Mouse (Mus musculus): ENCODE data around the gene Hoxd1. TPM values are rescaled to one million over a fixed set of nuclear protein-coding genes. Genes with fewer than 3 reads are reported as not detected.
A peak's percentile ranks its signal among the peaks of the same experiment; 100 is the strongest.

Hoxd1 gene
- polyA plus RNA-seq, 1 experiment from 2014 or later: 1.5 TPM

DNA sequence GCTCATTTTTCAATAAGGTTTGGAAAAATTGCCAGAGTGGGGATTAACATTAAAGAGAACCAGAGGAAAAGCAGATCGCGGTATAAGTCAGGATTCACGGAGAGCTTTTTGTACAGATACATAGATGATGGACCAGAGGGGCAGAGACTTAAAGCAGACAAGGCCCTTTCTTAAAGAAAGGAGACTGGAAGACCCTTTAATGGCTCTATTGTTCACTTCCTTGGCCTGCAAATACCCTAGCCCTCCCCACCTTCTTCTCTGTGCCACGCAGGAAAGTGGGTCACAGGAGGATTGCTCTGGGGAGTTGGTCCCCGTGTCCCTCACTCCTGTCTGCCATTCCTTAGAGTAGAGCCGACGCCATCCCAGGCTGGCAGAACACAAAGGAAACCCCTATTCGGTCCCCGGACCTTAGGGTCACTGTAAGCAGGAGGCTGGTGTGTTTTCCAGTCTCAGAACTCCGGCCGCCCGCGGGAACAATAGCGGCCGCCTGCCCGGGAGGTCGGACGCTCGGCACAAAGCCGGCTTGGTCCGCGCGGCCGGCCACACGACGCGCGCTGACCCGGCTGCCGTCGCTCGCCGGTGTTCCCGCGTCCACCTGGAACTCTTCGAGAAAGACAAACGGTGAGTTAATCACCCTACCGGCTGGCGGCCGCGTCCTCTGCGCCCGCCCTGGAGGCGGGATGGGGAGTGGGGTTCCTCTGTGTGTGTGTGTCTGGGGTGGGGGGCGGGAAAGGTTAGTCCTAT, 10.2 kb upstream of the Hoxd1 start:
- peak overlapping the region; percentile 42; the same call in 1 of the 2 replicates for H3K27ac ChIP-seq
- peak overlapping the region; percentile 41 for H3K9ac ChIP-seq
- 4% methylated on average over 45 of the region's 45 CpGs for WGBS
- H3K36me3 ChIP-seq: no peaks in the 10 kb centered on the region
- peaks cover 28% of the 10 kb centered on the region for H3K27me3 ChIP-seq
- H3K4me3 ChIP-seq (replicated peaks): peak overlapping the region; percentile 40
- H3K4me1 ChIP-seq: peaks cover 48% of the 10 kb centered on the region
- H3K9me3 ChIP-seq (replicated peaks): no peaks in the 10 kb centered on the region
- ATAC-seq (replicated peaks; ENCODE audit: low FRiP score): no peak
- peak overlapping the region; percentile 83 for H3K4me2 ChIP-seq

DNA sequence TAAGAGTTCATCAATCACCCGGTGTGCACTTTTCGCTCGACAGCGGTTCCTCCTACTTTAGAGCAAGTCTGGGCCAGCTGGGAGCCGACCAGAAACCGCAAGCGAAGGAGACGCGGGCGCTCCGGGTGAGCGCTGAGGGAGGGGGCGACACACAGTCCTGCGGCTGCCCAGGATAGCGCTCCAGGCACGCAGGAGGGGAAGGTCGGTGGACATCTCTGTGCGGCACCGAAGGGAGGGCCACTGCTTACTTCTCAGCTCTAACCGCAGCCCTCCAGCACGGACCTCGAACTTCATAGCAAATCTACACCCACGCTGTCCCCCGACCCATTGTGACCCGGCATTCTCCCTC, 9.6 kb upstream of the Hoxd1 start:
- Histone ChIP-seq H3K4me2 (peak overlapping the region; percentile 83), H3K9me3 (replicated peaks) (no peaks in the 10 kb centered on the region), H3K27ac (no peak overlapping the region), H3K4me3 (replicated peaks) (peak overlapping the region; percentile 40), H3K36me3 (no peaks in the 10 kb centered on the region), H3K4me1 (peaks cover 43% of the 10 kb centered on the region), H3K9ac (peak overlapping the region; percentile 41; the same call in 1 of the 2 replicates), H3K27me3 (peaks cover 29% of the 10 kb centered on the region)
- peak; percentile 46 for ATAC-seq (replicated peaks; ENCODE audit: low FRiP score)
- under 1% methylated on average over 25 of the region's 25 CpGs for WGBS

DNA sequence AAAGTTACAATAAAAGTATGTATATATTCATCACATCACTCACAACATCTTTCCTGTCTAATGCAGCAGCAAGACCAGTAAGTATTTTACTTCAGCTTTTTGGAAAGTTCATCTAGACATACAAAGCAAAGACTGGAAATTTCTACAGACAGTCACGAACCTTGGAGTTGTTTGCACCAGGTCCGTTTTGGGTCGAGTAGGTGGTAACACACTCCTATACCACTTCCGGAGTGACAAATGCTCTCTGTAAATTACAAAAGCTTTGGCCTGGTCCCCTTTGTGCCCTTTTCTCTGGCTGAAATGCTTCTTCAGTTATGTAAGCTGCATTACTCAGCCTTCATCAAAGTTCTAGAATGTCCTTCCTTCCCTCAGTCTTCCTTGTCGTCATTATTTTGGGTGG, 9.1 kb upstream of the Hoxd1 start:
- WGBS: 28% methylated on average over 5 of the region's 5 CpGs
- H3K9me3 ChIP-seq (replicated peaks): no peaks in the 10 kb centered on the region
- no peaks in the 10 kb centered on the region for H3K36me3 ChIP-seq
- ATAC-seq (replicated peaks; ENCODE audit: low FRiP score): no peak
- no peak overlapping the region for H3K4me3 ChIP-seq (replicated peaks)
- peaks cover 38% of the 10 kb centered on the region for H3K4me1 ChIP-seq
- peaks cover 29% of the 10 kb centered on the region for H3K27me3 ChIP-seq
- H3K9ac ChIP-seq: no peak overlapping the region
- H3K27ac ChIP-seq: no peak overlapping the region
- peak overlapping the region; percentile 83; the same call in 1 of the 2 replicates for H3K4me2 ChIP-seq

DNA sequence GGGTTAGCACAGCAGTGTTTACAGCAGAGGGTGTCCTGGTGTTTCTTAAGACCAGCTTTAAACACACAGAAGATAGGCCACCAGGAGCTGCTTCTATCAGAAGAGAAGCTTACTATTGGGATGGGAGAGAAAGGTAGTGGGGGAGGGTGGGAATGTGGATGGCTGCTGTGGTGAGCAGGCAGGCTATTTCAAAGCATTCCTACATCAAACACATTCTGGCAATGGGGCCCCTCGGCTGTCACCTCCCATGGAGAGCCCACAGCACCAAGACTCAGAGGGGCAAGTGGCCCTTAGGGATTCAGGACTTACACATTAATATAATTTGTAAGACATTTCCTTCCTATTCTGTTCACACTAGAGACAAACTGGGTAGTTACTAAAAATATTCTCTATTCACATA, 2.6 kb upstream of the Hoxd1 start:
- Histone ChIP-seq H3K9me3 (replicated peaks) (no peaks in the 10 kb centered on the region), H3K27ac (no peak overlapping the region), H3K4me3 (replicated peaks) (no peak overlapping the region), H3K9ac (no peak overlapping the region), H3K4me1 (peaks cover 22% of the 10 kb centered on the region), H3K4me2 (no peak overlapping the region), H3K27me3 (peaks cover 55% of the 10 kb centered on the region), H3K36me3 (no peaks in the 10 kb centered on the region)
- WGBS: 11% methylated on average over 1 of the region's 1 CpGs
- no peak for ATAC-seq (replicated peaks; ENCODE audit: low FRiP score)

DNA sequence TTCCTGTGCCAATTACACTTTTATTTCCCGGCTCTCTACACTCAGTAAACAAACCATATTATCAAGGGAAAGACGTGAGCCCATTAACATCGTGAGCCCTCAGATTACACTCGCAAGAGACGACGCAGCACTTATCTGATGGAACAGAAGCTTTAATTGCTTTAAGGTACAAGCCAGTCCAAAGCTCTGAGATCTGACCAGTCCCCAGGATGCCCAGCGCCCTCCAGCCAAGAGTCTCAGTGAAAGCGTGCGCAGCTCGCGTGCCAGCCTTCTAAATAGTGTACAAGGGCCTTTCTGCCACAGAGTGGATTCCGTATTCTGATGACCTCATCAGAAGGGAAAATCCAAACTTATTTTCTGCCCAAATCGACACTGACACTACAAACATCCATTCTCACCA, 839 bp upstream of the Hoxd1 start:
- no peak for ATAC-seq (replicated peaks; ENCODE audit: low FRiP score)
- no peaks in the 10 kb centered on the region for H3K9me3 ChIP-seq (replicated peaks)
- H3K4me2 ChIP-seq: peak overlapping the region; percentile 99
- peak overlapping the region; percentile 61 for H3K4me3 ChIP-seq (replicated peaks)
- peaks cover 22% of the 10 kb centered on the region for H3K4me1 ChIP-seq
- H3K36me3 ChIP-seq: no peaks in the 10 kb centered on the region
- no peak overlapping the region for H3K27ac ChIP-seq
- WGBS: 1% methylated on average over 13 of the region's 13 CpGs
- no peak overlapping the region for H3K9ac ChIP-seq
- H3K27me3 ChIP-seq: peaks cover 64% of the 10 kb centered on the region

DNA sequence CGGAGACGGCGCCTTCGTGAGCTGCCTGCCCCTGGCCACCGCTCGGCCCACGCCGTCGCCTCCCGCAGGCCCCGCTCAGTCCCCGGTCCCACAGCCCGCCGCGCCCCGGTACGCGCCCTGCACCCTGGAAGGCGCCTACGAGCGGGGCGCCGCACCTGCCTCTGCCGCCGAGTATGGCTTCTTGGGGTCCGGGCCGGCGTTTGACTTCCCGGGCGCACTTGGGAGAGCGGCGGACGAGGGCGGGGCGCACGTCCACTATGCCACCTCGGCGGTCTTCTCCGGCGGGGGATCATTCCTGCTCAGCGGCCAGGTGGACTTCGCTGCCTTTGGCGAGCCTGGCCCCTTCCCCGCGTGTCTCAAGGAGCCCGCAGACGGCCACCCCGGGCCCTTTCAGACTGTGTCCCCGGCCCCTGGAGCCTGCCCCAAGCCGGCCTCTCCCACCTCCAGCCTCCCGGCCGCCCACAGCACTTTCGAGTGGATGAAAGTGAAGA, 510 bp downstream of the Hoxd1 start:
- ATAC-seq (replicated peaks; ENCODE audit: low FRiP score): peak; percentile 73
- H3K4me3 ChIP-seq (replicated peaks): peak overlapping the region; percentile 61
- H3K9me3 ChIP-seq (replicated peaks): no peaks in the 10 kb centered on the region
- H3K27me3 ChIP-seq: peaks cover 62% of the 10 kb centered on the region
- under 1% methylated on average over 52 of the region's 53 CpGs for WGBS
- no peaks in the 10 kb centered on the region for H3K36me3 ChIP-seq
- H3K9ac ChIP-seq: peak overlapping the region; percentile 55
- no peak overlapping the region for H3K27ac ChIP-seq
- H3K4me2 ChIP-seq: peak overlapping the region; percentile 99
- H3K4me1 ChIP-seq: peaks cover 22% of the 10 kb centered on the region

DNA sequence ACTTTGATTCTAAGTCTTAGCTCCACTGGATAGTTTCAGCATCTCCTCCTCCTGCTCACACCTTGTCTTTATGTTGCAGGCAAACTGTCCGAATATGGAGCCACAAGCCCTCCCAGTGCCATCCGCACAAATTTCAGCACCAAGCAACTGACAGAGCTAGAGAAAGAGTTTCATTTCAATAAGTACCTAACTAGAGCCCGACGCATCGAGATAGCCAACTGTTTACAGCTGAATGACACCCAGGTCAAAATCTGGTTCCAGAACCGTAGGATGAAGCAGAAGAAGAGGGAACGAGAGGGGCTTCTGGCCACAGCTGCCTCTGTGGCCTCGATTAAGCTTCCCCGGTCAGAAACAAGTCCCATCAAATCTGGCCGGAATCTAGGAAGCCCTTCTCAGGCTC, 1.2 kb downstream of the Hoxd1 start:
- no peak for ATAC-seq (replicated peaks; ENCODE audit: low FRiP score)
- Histone ChIP-seq H3K27ac (no peak overlapping the region), H3K27me3 (peaks cover 62% of the 10 kb centered on the region), H3K4me1 (peaks cover 22% of the 10 kb centered on the region), H3K4me3 (replicated peaks) (peak overlapping the region; percentile 61), H3K4me2 (peak overlapping the region; percentile 99), H3K9ac (no peak overlapping the region), H3K9me3 (replicated peaks) (no peaks in the 10 kb centered on the region), H3K36me3 (no peaks in the 10 kb centered on the region)
- WGBS: 40% methylated on average over 10 of the region's 10 CpGs

DNA sequence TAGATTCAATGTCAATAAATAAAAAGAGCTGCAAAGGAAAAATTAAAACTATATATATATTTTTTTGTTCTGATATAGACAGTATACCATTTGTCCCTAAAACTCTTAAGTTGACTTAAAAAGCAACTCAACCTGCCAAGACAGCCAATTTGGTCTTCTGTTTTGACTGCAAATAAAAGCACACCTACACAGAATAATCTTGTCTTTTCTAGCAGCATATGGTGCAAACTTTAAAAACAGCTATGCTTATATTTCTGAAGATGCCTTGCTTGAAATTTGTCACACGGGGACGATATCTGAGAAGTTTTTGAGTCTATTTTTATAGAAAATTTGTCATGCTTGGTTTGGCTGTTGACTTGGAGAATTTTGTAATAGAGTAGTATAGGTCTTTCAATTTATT, 11.6 kb downstream of the Hoxd1 start:
- H3K27me3 ChIP-seq: peaks cover 3% of the 10 kb centered on the region; the same call in 1 of the 2 replicates
- no peak for ATAC-seq (replicated peaks; ENCODE audit: low FRiP score)

DNA sequence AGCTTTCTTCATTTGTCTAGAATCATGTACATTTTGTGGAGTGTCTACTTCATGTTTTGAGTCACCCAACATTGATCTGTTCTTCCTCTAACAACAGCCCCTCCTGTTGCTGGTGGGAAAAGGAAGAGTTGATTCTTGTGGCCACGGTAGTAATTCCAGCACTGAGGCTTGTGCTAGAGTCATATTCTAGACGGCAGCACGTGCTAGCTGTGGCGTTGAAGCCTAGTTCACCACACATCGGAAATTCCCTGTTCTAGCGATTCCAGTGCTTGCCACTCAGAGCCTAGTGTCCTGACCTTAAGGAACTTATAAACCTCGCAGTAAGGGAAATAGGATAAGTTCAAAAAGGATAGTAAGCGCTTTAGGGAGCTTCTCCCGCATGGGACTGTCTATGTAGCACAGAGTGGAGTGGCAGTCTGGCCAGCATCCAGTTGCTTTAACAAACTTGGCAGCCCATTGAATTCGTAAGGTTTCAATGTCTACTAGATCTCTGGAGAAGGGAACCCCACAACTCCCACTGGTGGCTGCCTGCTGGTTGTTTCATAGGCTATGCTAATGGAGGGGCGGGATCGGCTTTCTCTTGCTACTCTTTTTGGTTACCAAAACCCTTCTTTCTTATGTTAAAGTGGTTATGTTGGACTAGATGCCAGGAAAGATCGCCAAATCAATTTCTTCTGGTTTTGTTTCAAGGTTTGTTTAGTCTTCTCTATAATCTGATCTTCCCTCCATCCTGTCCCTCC, 14.9 kb downstream of the Hoxd1 start:
- no peak for ATAC-seq (replicated peaks; ENCODE audit: low FRiP score)
- H3K9me3 ChIP-seq (replicated peaks): no peaks in the 10 kb centered on the region
- H3K4me3 ChIP-seq (replicated peaks): no peak overlapping the region
- peaks cover 3% of the 10 kb centered on the region; the same call in 1 of the 2 replicates for H3K27me3 ChIP-seq
- no peak overlapping the region for H3K27ac ChIP-seq
- H3K4me2 ChIP-seq: no peak overlapping the region
- no peaks in the 10 kb centered on the region for H3K4me1 ChIP-seq
- H3K9ac ChIP-seq: no peak overlapping the region
- H3K36me3 ChIP-seq: no peaks in the 10 kb centered on the region
- 71% methylated on average over 13 of the region's 13 CpGs for WGBS

More for the DNA sequence above, 11.6 kb downstream of the Hoxd1 start:
- H3K9me3 ChIP-seq (replicated peaks): no peaks in the 10 kb centered on the region
- whole genome bisulfite sequencing: 83% methylated on average over 2 of the region's 2 CpGs
- H3K4me3 ChIP-seq (replicated peaks): no peak overlapping the region
- H3K36me3 ChIP-seq: no peaks in the 10 kb centered on the region
- H3K9ac ChIP-seq: no peak overlapping the region
- H3K27ac ChIP-seq: no peak overlapping the region
- no peaks in the 10 kb centered on the region for H3K4me1 ChIP-seq
- H3K4me2 ChIP-seq: no peak overlapping the region

DNA sequence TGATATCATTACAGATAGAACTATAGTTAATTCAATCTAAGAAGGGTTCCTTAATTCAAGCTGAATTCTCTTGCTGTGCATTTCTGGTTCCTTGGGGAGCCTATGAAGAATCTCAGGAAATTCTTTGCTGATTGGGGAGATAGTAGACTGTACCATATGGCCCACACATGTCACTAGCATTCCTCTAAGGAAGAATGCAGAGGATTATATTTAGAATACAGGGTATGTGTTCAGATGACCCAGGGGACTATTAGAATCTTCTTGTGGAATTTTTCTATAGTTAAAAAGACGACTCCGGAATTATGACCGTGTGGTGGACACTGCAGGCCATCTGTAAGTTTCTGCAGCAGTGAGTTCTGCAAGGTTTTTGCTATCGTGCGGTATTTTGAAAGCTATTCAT, 18.6 kb downstream of the Hoxd1 start:
- no peak overlapping the region for H3K9ac ChIP-seq
- no peak overlapping the region for H3K27ac ChIP-seq
- no peak overlapping the region for H3K4me3 ChIP-seq (replicated peaks)
- H3K4me1 ChIP-seq: no peaks in the 10 kb centered on the region
- no peak overlapping the region for H3K4me2 ChIP-seq
- WGBS: 82% methylated on average over 5 of the region's 5 CpGs
- no peaks in the 10 kb centered on the region for H3K9me3 ChIP-seq (replicated peaks)
- peaks cover 3% of the 10 kb centered on the region; the same call in 1 of the 2 replicates for H3K27me3 ChIP-seq
- ATAC-seq (replicated peaks; ENCODE audit: low FRiP score): no peak
- no peaks in the 10 kb centered on the region for H3K36me3 ChIP-seq

DNA sequence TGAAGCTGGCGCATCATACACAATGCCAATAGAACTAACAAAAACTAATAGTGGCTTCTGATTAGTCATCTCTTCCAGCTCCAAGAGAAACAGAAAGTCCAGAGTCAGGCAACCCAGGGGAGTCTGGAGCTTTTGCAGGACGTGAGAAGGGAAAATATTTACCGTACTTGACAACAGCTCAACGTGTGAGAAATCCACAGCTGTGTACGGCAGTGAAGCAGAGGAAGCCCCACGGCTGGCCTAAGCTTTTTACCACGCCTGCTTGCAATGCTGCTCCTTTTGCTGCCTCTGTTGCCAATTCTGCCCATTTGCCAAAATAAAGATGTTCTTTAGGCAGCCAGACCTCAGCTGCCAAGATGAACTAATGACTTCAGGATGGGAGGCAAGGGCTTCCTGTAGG, 32.8 kb downstream of the Hoxd1 start:
- H3K27me3 ChIP-seq: no peaks in the 10 kb centered on the region
- WGBS: 37% methylated on average over 7 of the region's 7 CpGs

DNA sequence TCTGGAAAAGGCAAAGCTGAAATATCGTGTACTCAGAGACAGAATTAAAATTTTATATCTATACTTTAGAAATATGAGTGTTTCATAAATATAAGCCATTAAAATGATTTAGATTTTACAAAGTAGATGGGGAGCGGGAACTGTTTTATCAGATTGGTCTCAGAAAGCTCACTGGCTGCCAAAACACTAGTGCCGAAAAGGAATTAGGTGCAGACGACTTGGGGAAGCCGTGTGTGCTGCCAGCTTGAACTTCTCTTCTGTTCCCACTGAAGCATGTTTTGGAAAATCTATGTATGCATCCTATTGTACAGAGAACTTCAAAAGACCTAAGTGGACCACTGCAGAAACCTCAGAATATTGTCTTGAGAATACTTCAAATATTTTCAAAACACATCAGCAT, 45.7 kb downstream of the Hoxd1 start:
- no peak for ATAC-seq (replicated peaks; ENCODE audit: low FRiP score)
- H3K4me3 ChIP-seq (replicated peaks): no peak overlapping the region
- no peaks in the 10 kb centered on the region for H3K36me3 ChIP-seq
- no peak overlapping the region for H3K9ac ChIP-seq
- H3K4me2 ChIP-seq: no peak overlapping the region
- no peak overlapping the region for H3K27ac ChIP-seq
- H3K9me3 ChIP-seq (replicated peaks): no peaks in the 10 kb centered on the region
- H3K27me3 ChIP-seq: no peaks in the 10 kb centered on the region
- H3K4me1 ChIP-seq: peaks cover 6% of the 10 kb centered on the region; the same call in 1 of the 2 replicates
- WGBS: 69% methylated on average over 5 of the region's 5 CpGs

More for the DNA sequence above, 32.8 kb downstream of the Hoxd1 start:
- no peaks in the 10 kb centered on the region for H3K36me3 ChIP-seq
- ATAC-seq (replicated peaks; ENCODE audit: low FRiP score): no peak
- no peak overlapping the region for H3K4me2 ChIP-seq
- no peak overlapping the region for H3K4me3 ChIP-seq (replicated peaks)
- H3K4me1 ChIP-seq: peaks cover 8% of the 10 kb centered on the region; the same call in 1 of the 2 replicates
- no peak overlapping the region for H3K27ac ChIP-seq
- H3K9me3 ChIP-seq (replicated peaks): no peaks in the 10 kb centered on the region
- H3K9ac ChIP-seq: no peak overlapping the region
